Mouse (Mus musculus) hindbrain, embryonic 15.5 days (tissue): Measurements from ENCODE around the gene Lnx1. TPM values are rescaled to one million over a fixed set of nuclear protein-coding genes. Genes with fewer than 3 reads are reported as not detected.

ENCODE experiments used
- ATAC-seq: fragments of 200-750 bp; cut with Nextera tagmentation; 2 replicates; pipeline ENCODE4 v1.8.0; 2017; ENCODE audit warnings: low read depth, moderate number of reproducible peaks, moderate TSS enrichment; ENCODE audit not compliant: low FRiP score
- H3K27ac ChIP-seq: fragments of 300-500 bp; sonication (generic); replicated peaks from 2 replicates; pipeline ENCODE4 v1.5.1; 2015; ENCODE audit warnings: mild to moderate bottlenecking, inconsistent platforms
- H3K27me3 ChIP-seq: fragments of 300-500 bp; sonication (generic); 2 replicates; pipeline ENCODE4 v1.6.1; 2015; ENCODE audit warnings: control low read depth, inconsistent platforms
- H3K36me3 ChIP-seq: fragments of 300-500 bp; sonication (generic); 2 replicates; pipeline ENCODE4 v1.6.1; 2015; ENCODE audit warnings: control low read depth, inconsistent platforms
- H3K4me1 ChIP-seq: fragments of 300-500 bp; sonication (generic); replicated peaks from 2 replicates; pipeline ENCODE4 v1.6.1; 2015; ENCODE audit warnings: control low read depth, inconsistent platforms
- H3K4me2 ChIP-seq: fragments of 300-500 bp; sonication (generic); 2 replicates; pipeline ENCODE4 v1.6.1; 2015; ENCODE audit warnings: moderate library complexity, mild to moderate bottlenecking, inconsistent platforms
- H3K4me3 ChIP-seq: fragments of 300-500 bp; sonication (generic); 2 replicates; pipeline ENCODE4 v1.5.1; 2015; ENCODE audit warnings: mild to moderate bottlenecking, inconsistent platforms
- H3K9ac ChIP-seq: fragments of 300-500 bp; sonication (generic); 2 replicates; pipeline ENCODE4 v1.6.1; 2015; ENCODE audit warnings: inconsistent platforms
- H3K9me3 ChIP-seq: fragments of 300-500 bp; sonication (generic); 2 replicates; pipeline ENCODE4 v1.6.1; 2016; ENCODE audit warnings: control low read depth, inconsistent platforms
- WGBS: fragments of 180-500 bp; shearing (Covaris S2); methylation state at CpG from one replicate; pipeline ENCODE4 v1.1.7; 2015; 5-methylcytosine and 5-hydroxymethylcytosine counted together
- polyA plus RNA-seq: library from polyadenylated mRNA; unstranded; fragments of >200 nt; fragmentation: Nextera tagmentation; extraction: Ambion mirVana; gene quantifications from 2 replicates; pipeline ENCODE4 v1.2.1, GENCODE M21; 2015

Lnx1 gene
- polyA plus RNA-seq, 1 experiment from 2014 or later = 11.7 TPM

- H3K4me1 ChIP-seq = no peaks in the 10 kb centered on the region
- no peak overlapping the region for H3K27ac ChIP-seq
- no peaks in the 10 kb centered on the region for H3K27me3 ChIP-seq
- 77% methylated on average over 13 of the region's 13 CpGs for WGBS
- H3K9me3 ChIP-seq = no peaks in the 10 kb centered on the region
- H3K4me2 ChIP-seq = no peak overlapping the region
- H3K9ac ChIP-seq = no peak overlapping the region
- H3K4me3 ChIP-seq = no peak overlapping the region
- no peak for ATAC-seq
- H3K36me3 ChIP-seq = no peaks in the 10 kb centered on the region
Measured at GRCm38 (mm10) chr5:74617816-74618572, 84.7 kb downstream of the Lnx1 start.

GRCm38 (mm10) chr5:74613491-74614151 lies 89.1 kb downstream of the Lnx1 start:
- Histone ChIP-seq H3K27me3 (no peaks in the 10 kb centered on the region), H3K4me1 (no peaks in the 10 kb centered on the region), H3K9me3 (no peaks in the 10 kb centered on the region), H3K4me3 (no peak overlapping the region), H3K9ac (no peak overlapping the region), H3K4me2 (no peak overlapping the region), H3K36me3 (no peaks in the 10 kb centered on the region), H3K27ac (no peak overlapping the region)
- no peak for ATAC-seq
- 66% methylated on average over 18 of the region's 18 CpGs for WGBS

GRCm38 (mm10) chr5:74612713-74613112 lies 90.0 kb downstream of the Lnx1 start:
- Histone ChIP-seq H3K27me3 (no peaks in the 10 kb centered on the region), H3K4me1 (no peaks in the 10 kb centered on the region), H3K4me3 (no peak overlapping the region), H3K36me3 (no peaks in the 10 kb centered on the region), H3K9ac (no peak overlapping the region), H3K4me2 (no peak overlapping the region), H3K27ac (no peak overlapping the region), H3K9me3 (no peaks in the 10 kb centered on the region)
- ATAC-seq = no peak
- 87% methylated on average over 5 of the region's 5 CpGs for WGBS

- H3K36me3 ChIP-seq = no peaks in the 10 kb centered on the region
- H3K27ac ChIP-seq = no peak overlapping the region
- no peak overlapping the region for H3K4me2 ChIP-seq
- no peaks in the 10 kb centered on the region for H3K9me3 ChIP-seq
- no peak overlapping the region for H3K9ac ChIP-seq
- WGBS = 88% methylated on average over 10 of the region's 10 CpGs
- no peak overlapping the region for H3K4me3 ChIP-seq
- H3K4me1 ChIP-seq = no peaks in the 10 kb centered on the region
- no peaks in the 10 kb centered on the region for H3K27me3 ChIP-seq
- ATAC-seq = no peak
Measured at GRCm38 (mm10) chr5:74610511-74610910, 92.2 kb downstream of the Lnx1 start.

DNA sequence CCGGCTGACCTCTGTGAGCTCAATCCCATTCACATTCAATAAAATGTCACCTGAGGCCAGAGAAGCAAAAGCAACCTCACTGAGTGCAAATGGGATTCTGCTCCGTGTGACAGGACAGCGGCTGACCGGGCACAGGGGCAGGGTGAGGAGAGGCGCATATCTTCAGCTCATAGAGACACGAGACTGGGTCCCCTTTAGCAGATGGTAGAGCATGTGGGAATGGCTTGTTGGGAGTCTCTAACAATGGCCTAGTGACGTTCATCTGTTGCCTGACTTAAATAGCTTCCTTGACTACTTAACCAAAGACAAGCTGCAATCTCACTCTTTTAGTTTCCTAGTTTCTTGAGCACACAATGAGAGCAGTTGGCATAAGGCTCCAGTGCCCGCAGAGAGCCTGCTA lies 96.5 kb downstream of the Lnx1 start:
- Histone ChIP-seq H3K9ac (no peak overlapping the region), H3K27ac (no peak overlapping the region), H3K4me2 (no peak overlapping the region), H3K4me3 (no peak overlapping the region), H3K36me3 (no peaks in the 10 kb centered on the region), H3K9me3 (no peaks in the 10 kb centered on the region), H3K4me1 (no peaks in the 10 kb centered on the region), H3K27me3 (no peaks in the 10 kb centered on the region)
- no peak for ATAC-seq
- WGBS = 78% methylated on average over 8 of the region's 8 CpGs

DNA sequence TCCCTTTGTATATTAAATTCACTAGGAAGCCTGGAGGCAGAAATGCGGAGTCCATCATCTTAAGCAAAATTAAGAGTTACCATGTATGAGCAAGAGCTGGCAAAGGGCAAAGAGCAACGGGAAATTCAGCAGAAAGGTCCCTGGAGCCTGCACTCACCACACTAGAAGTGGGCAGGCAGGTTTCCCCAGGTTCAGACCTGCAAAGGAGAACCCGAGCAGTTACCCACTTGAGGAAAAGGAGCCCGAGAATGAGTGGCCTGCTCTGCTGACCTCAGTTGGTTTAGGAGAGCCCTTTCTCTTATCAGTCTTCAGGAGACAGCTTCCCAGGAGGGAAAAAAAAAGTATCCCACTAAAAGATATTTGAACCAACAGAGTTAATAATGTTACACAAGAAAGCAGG lies 99.4 kb downstream of the Lnx1 start:
- H3K36me3 ChIP-seq = peaks cover 13% of the 10 kb centered on the region
- WGBS = 84% methylated on average over 4 of the region's 4 CpGs
- no peak overlapping the region for H3K4me2 ChIP-seq
- H3K9me3 ChIP-seq = no peaks in the 10 kb centered on the region
- no peak overlapping the region for H3K9ac ChIP-seq
- H3K27me3 ChIP-seq = no peaks in the 10 kb centered on the region
- H3K4me1 ChIP-seq = no peaks in the 10 kb centered on the region
- no peak overlapping the region for H3K27ac ChIP-seq
- H3K4me3 ChIP-seq = no peak overlapping the region
- no peak for ATAC-seq

DNA sequence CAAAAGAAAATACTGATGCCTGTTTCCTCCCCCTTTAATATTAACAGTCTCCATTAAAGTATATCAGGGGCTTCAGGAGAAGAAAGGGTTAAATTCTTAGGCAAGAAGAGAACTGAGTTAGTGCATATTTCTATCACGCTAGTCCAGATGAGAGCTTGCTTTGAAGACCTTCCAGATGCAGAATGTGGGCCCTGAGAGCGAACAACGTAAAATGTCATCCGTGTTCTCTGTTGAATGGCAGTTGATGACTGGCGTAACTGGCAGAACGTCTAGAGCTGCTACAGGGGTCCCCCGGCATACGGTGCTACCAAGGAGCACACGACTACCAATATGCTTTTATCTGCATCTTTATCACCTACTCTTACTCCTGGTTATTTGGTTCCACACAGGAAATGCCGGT lies 100.3 kb downstream of the Lnx1 start:
- H3K4me1 ChIP-seq = no peaks in the 10 kb centered on the region
- ATAC-seq = no peak
- WGBS = 89% methylated on average over 10 of the region's 10 CpGs
- no peak overlapping the region for H3K9ac ChIP-seq
- no peaks in the 10 kb centered on the region for H3K27me3 ChIP-seq
- H3K27ac ChIP-seq = no peak overlapping the region
- H3K9me3 ChIP-seq = no peaks in the 10 kb centered on the region
- H3K36me3 ChIP-seq = peaks cover 20% of the 10 kb centered on the region
- H3K4me3 ChIP-seq = no peak overlapping the region
- H3K4me2 ChIP-seq = no peak overlapping the region

GRCm38 (mm10) chr5:74601965-74602364 lies 100.7 kb downstream of the Lnx1 start:
- Histone ChIP-seq H3K9ac (no peak overlapping the region), H3K4me2 (no peak overlapping the region), H3K4me3 (no peak overlapping the region), H3K36me3 (peaks cover 23% of the 10 kb centered on the region), H3K27me3 (no peaks in the 10 kb centered on the region), H3K4me1 (no peaks in the 10 kb centered on the region), H3K27ac (no peak overlapping the region), H3K9me3 (no peaks in the 10 kb centered on the region)
- WGBS = 83% methylated on average over 6 of the region's 6 CpGs
- ATAC-seq = no peak

DNA sequence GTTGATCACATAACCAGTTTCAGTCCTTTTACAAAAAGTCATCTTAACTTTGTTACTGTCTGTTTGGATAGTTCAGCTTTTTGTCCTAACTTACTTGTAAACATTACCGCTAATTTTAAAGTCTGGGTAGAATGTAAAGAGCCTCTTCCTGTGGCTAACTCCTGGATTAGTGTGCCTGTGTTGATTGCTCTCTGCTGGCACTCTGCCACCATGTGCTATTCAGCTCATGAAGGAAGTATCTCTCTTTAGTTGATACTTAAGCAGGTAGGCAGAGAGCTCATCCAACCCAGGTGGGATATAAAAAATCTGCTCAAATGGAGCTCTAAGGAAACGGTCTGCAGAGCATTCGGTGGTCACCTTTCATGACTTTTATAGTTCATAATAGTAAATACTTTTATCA lies 101.5 kb downstream of the Lnx1 start:
- no peak for ATAC-seq
- Histone ChIP-seq H3K36me3 (peaks cover 30% of the 10 kb centered on the region), H3K27me3 (no peaks in the 10 kb centered on the region), H3K4me1 (no peaks in the 10 kb centered on the region), H3K4me3 (no peak overlapping the region), H3K4me2 (no peak overlapping the region), H3K27ac (no peak overlapping the region), H3K9me3 (no peaks in the 10 kb centered on the region), H3K9ac (no peak overlapping the region)
- 89% methylated on average over 3 of the region's 3 CpGs for WGBS

- peaks cover 38% of the 10 kb centered on the region for H3K36me3 ChIP-seq
- no peak for ATAC-seq
- no peak overlapping the region for H3K4me2 ChIP-seq
- H3K4me1 ChIP-seq = no peaks in the 10 kb centered on the region
- H3K27me3 ChIP-seq = no peaks in the 10 kb centered on the region
- H3K4me3 ChIP-seq = no peak overlapping the region
- no peak overlapping the region for H3K27ac ChIP-seq
- H3K9ac ChIP-seq = no peak overlapping the region
- no peaks in the 10 kb centered on the region for H3K9me3 ChIP-seq
- WGBS = 75% methylated on average over 5 of the region's 5 CpGs
Measured at GRCm38 (mm10) chr5:74600010-74600409, 102.7 kb downstream of the Lnx1 start.

DNA sequence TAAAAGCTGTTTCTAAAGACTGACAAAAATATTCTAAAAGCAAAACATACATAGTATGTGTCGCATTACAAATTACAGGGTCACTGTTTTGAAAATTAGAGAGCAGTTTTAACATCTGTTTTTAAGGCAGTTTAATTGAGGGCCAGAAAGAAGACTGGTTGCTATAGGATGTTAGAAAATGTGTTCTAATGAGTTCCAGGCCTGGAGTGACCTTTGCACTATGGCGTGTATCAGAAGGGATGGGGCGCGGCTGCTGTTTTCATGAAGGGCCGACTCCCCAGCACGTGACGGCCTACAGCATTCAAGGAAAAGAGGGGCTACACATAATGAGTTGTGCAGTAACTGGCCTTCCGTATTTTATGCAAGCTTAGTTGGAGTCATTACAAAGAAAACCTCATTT lies 109.6 kb downstream of the Lnx1 start:
- 90% methylated on average over 8 of the region's 8 CpGs for WGBS

DNA sequence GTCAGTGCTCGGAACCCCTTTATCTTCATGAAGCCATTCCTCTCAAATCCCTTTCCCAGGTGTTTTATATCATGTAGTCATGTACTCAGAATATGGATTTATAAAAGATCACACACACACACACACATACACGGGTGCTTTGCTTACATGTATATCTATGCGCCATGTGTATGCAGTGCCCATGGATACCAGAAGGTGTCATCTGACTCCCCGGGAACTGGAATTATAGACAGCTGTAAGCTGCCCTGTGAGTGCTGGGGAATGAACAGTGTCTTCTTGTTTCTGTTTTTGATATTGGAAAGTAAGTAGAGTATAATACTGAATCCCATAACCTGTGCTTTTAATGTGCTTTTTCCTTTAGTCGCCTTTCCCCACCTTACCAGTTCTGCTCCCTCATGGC lies 111.3 kb downstream of the Lnx1 start:
- Histone ChIP-seq H3K4me3 (no peak overlapping the region), H3K27me3 (no peaks in the 10 kb centered on the region), H3K27ac (no peak overlapping the region), H3K4me2 (no peak overlapping the region), H3K9me3 (no peaks in the 10 kb centered on the region), H3K9ac (no peak overlapping the region), H3K36me3 (peaks cover 59% of the 10 kb centered on the region), H3K4me1 (no peaks in the 10 kb centered on the region)
- 89% methylated on average over 5 of the region's 5 CpGs for WGBS
- ATAC-seq = no peak

More for the DNA sequence above, 109.6 kb downstream of the Lnx1 start:
- H3K9me3 ChIP-seq = no peaks in the 10 kb centered on the region
- H3K4me3 ChIP-seq = no peak overlapping the region
- no peaks in the 10 kb centered on the region for H3K4me1 ChIP-seq
- peaks cover 65% of the 10 kb centered on the region for H3K36me3 ChIP-seq
- no peaks in the 10 kb centered on the region for H3K27me3 ChIP-seq
- no peak overlapping the region for H3K4me2 ChIP-seq
- ATAC-seq = no peak
- no peak overlapping the region for H3K9ac ChIP-seq
- H3K27ac ChIP-seq = no peak overlapping the region
